Mouse (Mus musculus) testis, adult 2 months (tissue): ENCODE measurements around the gene Gadd45a. TPM values are rescaled to one million over a fixed set of nuclear protein-coding genes. Genes with fewer than 3 reads are reported as not detected.
"Not testable (repeated sequence)": the region's sequence is repeated elsewhere in the genome, so short reads cannot be mapped to it uniquely, and the experiment has no call there.

Experiments
- H3K27ac ChIP-seq: fragments of 200-500 bp; 2 replicates; pipeline ENCODE4 v1.5.1; 2012; ENCODE audit warnings: low read depth, low read length; ENCODE audit not compliant: control insufficient read depth, insufficient read depth
- H3K27me3 ChIP-seq: fragments of 200-500 bp; 2 replicates; pipeline ENCODE4 v1.6.1; 2012; ENCODE audit warnings: mild to moderate bottlenecking, low read length, moderate library complexity; ENCODE audit not compliant: control insufficient read depth, insufficient read depth
- H3K36me3 ChIP-seq: fragments of 200-500 bp; 2 replicates; pipeline ENCODE4 v1.6.1; 2012; ENCODE audit warnings: mild to moderate bottlenecking, low read length; ENCODE audit not compliant: control insufficient read depth, insufficient read depth
- H3K4me1 ChIP-seq: fragments of 200-500 bp; 2 replicates; pipeline ENCODE4 v1.6.1; 2012; ENCODE audit warnings: low read length; ENCODE audit not compliant: control insufficient read depth, insufficient read depth
- H3K4me3 ChIP-seq: fragments of 200-500 bp; 2 replicates; pipeline ENCODE4 v1.5.1; 2012; ENCODE audit warnings: low read depth, mild to moderate bottlenecking, low read length, moderate library complexity, mixed read lengths; ENCODE audit not compliant: control insufficient read depth
- CTCF ChIP-seq: fragments of 200-500 bp; IDR thresholded peaks from 2 replicates; pipeline ENCODE4 v1.5.1; 2012; ENCODE audit warnings: low read depth, mild to moderate bottlenecking, inconsistent platforms, low read length, moderate library complexity; ENCODE audit not compliant: control insufficient read depth, insufficient read depth, insufficient replicate concordance
- POLR2A ChIP-seq: fragments of 200-500 bp; IDR thresholded peaks from 2 replicates; pipeline ENCODE4 v1.6.1; 2012; ENCODE audit warnings: low read depth, mild to moderate bottlenecking, inconsistent platforms, low read length, moderate library complexity; ENCODE audit not compliant: control insufficient read depth
- polyA plus RNA-seq: library from polyadenylated mRNA; depleted of rRNA; stranded (reverse); fragments of >200 nt; gene quantifications from 2 replicates; pipeline ENCODE4 v1.2.3, GENCODE M21; 2012

Gene Gadd45a
- polyA plus RNA-seq, 1 experiment = 4.1 TPM

- Histone ChIP-seq H3K4me3 (no peak overlapping the region), H3K27ac (no peak overlapping the region), H3K27me3 (no peaks in the 10 kb centered on the region), H3K36me3 (no peaks in the 10 kb centered on the region), H3K4me1 (peaks cover 5% of the 10 kb centered on the region)
- no peak for TF ChIP-seq CTCF
- no peak for TF ChIP-seq POLR2A
Observed at GRCm38 (mm10) chr6:67034331-67035130, 2.7 kb downstream of the Gadd45a start.

- H3K4me3 ChIP-seq = no peak overlapping the region
- H3K27ac ChIP-seq = no peak overlapping the region
- H3K4me1 ChIP-seq = peaks cover 5% of the 10 kb centered on the region
- no peaks in the 10 kb centered on the region for H3K27me3 ChIP-seq
- TF ChIP-seq CTCF (no peak), POLR2A (no peak)
- H3K36me3 ChIP-seq = no peaks in the 10 kb centered on the region
Observed at GRCm38 (mm10) chr6:67033604-67034003, 3.7 kb downstream of the Gadd45a start.

GRCm38 (mm10) chr6:67032972-67033371, 4.3 kb downstream of the Gadd45a start:
- not testable (repeated sequence) for H3K4me1 ChIP-seq, H3K4me3 ChIP-seq, H3K27me3 ChIP-seq, H3K36me3 ChIP-seq, H3K27ac ChIP-seq

- H3K4me1 ChIP-seq, H3K4me3 ChIP-seq, H3K27ac ChIP-seq, H3K36me3 ChIP-seq, H3K27me3 ChIP-seq: not testable (repeated sequence)
Observed at GRCm38 (mm10) chr6:67032551-67032950, 4.7 kb downstream of the Gadd45a start.

GRCm38 (mm10) chr6:67030846-67031245, 6.4 kb downstream of the Gadd45a start:
- no peak for TF ChIP-seq CTCF
- TF ChIP-seq POLR2A = no peak
- no peaks in the 10 kb centered on the region for H3K36me3 ChIP-seq
- H3K27me3 ChIP-seq = no peaks in the 10 kb centered on the region
- H3K27ac ChIP-seq = no peak overlapping the region
- H3K4me1 ChIP-seq = no peaks in the 10 kb centered on the region
- H3K4me3 ChIP-seq = no peak overlapping the region

GRCm38 (mm10) chr6:67030416-67030815, 6.8 kb downstream of the Gadd45a start:
- H3K36me3 ChIP-seq = no peaks in the 10 kb centered on the region
- no peak for TF ChIP-seq POLR2A
- no peak for TF ChIP-seq CTCF
- no peak overlapping the region for H3K27ac ChIP-seq
- no peaks in the 10 kb centered on the region for H3K27me3 ChIP-seq
- no peaks in the 10 kb centered on the region for H3K4me1 ChIP-seq
- H3K4me3 ChIP-seq = no peak overlapping the region

- H3K27ac ChIP-seq = no peak overlapping the region
- TF ChIP-seq CTCF (no peak), POLR2A (no peak)
- no peak overlapping the region for H3K4me3 ChIP-seq
- H3K4me1 ChIP-seq = no peaks in the 10 kb centered on the region
- H3K27me3 ChIP-seq = no peaks in the 10 kb centered on the region
- H3K36me3 ChIP-seq = no peaks in the 10 kb centered on the region
Observed at GRCm38 (mm10) chr6:67029987-67030386, 7.3 kb downstream of the Gadd45a start.
